Mouse (Mus musculus): ENCODE results near the gene Pclo. TPM values are rescaled to one million over a fixed set of nuclear protein-coding genes. Genes with fewer than 3 reads are reported as not detected.

Pclo gene
- polyA plus RNA-seq, 1 experiment, result 0.03 TPM

- TF ChIP-seq CTCF (IDR thresholded peaks at IDR 0.05; ENCODE audit: low read depth, low read length) (no peak), POLR2A (IDR thresholded peaks at IDR 0.05; ENCODE audit: borderline replicate concordance, low read depth, low read length) (no peak)
- Histone ChIP-seq H3K4me3 (ENCODE audit: insufficient read depth, low read length) (no peak overlapping the region), H3K4me1 (ENCODE audit: control insufficient read depth, insufficient read depth, low read length) (no peaks in the 10 kb centered on the region), H3K27ac (ENCODE audit: insufficient read depth, low read depth, low read length) (no peak overlapping the region)
These were observed 147.5 kb downstream of the Pclo start for GRCm38 (mm10) chr5:14662180-14662579.

GRCm38 (mm10) chr5:14662603-14663002 lies 147.9 kb downstream of the Pclo start:
- no peak overlapping the region for H3K4me3 ChIP-seq (ENCODE audit: insufficient read depth, low read length)
- TF ChIP-seq CTCF (IDR thresholded peaks at IDR 0.05; ENCODE audit: low read depth, low read length) (no peak), POLR2A (IDR thresholded peaks at IDR 0.05; ENCODE audit: borderline replicate concordance, low read depth, low read length) (no peak)
- H3K4me1 ChIP-seq (ENCODE audit: control insufficient read depth, insufficient read depth, low read length), result no peaks in the 10 kb centered on the region
- no peak overlapping the region for H3K27ac ChIP-seq (ENCODE audit: insufficient read depth, low read depth, low read length)

DNA sequence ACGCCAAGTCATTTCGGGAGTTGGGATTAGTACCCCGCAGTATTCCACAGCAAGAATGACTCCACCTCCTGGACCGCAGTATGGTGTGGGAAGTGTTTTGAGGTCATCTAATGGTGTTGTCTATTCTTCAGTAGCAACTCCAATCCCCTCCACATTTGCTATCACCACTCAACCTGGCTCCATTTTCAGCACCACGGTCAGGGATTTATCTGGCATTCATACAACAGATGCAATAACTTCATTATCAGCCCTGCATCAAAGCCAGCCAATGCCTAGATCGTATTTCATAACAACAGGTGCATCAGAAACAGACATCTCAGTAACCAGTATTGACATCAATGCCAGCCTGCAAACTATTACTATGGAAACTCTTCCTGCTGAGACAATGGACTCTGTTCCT lies 165.7 kb downstream of the Pclo start:
- TF ChIP-seq CTCF (IDR thresholded peaks at IDR 0.05; ENCODE audit: low read depth, low read length) (no peak), POLR2A (IDR thresholded peaks at IDR 0.05; ENCODE audit: borderline replicate concordance, low read depth, low read length) (no peak)
- no peak overlapping the region for H3K27ac ChIP-seq (ENCODE audit: insufficient read depth, low read depth, low read length)
- H3K4me1 ChIP-seq (ENCODE audit: control insufficient read depth, insufficient read depth, low read length), result no peaks in the 10 kb centered on the region
- H3K4me3 ChIP-seq (ENCODE audit: insufficient read depth, low read length), result no peak overlapping the region

- H3K4me3 ChIP-seq (ENCODE audit: insufficient read depth, low read length), result no peak overlapping the region
- H3K27ac ChIP-seq (ENCODE audit: insufficient read depth, low read depth, low read length), result no peak overlapping the region
- H3K4me1 ChIP-seq (ENCODE audit: control insufficient read depth, insufficient read depth, low read length), result no peaks in the 10 kb centered on the region
- TF ChIP-seq CTCF (IDR thresholded peaks at IDR 0.05; ENCODE audit: low read depth, low read length) (no peak), POLR2A (IDR thresholded peaks at IDR 0.05; ENCODE audit: borderline replicate concordance, low read depth, low read length) (no peak)
These were observed 177.3 kb downstream of the Pclo start for GRCm38 (mm10) chr5:14691995-14692394.

- Histone ChIP-seq H3K27ac (ENCODE audit: insufficient read depth, low read depth, low read length) (no peak overlapping the region), H3K4me1 (ENCODE audit: control insufficient read depth, insufficient read depth, low read length) (no peaks in the 10 kb centered on the region), H3K4me3 (ENCODE audit: insufficient read depth, low read length) (no peak overlapping the region)
- TF ChIP-seq POLR2A (IDR thresholded peaks at IDR 0.05; ENCODE audit: borderline replicate concordance, low read depth, low read length) (no peak), CTCF (IDR thresholded peaks at IDR 0.05; ENCODE audit: low read depth, low read length) (no peak)
These were observed 182.0 kb downstream of the Pclo start for GRCm38 (mm10) chr5:14696745-14697144.

DNA sequence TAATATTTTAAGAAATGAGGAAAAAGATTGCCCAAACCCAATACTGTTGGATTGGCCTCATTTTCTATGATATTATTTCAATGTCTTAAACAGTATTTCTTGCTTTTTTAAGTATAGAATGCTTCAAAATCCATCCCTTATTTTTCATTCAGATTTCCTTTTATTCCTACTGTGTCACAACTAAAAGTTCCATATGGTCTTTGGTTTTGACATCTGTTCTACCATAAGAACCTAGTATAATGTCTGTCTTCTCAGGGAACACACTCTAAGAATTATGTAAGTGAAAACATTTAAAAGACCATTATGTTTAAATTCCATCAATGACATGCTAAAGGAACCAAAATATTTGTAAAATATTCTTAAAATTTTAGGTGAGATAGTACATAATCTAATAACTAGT lies 186.2 kb downstream of the Pclo start:
- no peaks in the 10 kb centered on the region for H3K4me1 ChIP-seq (ENCODE audit: control insufficient read depth, insufficient read depth, low read length)
- TF ChIP-seq POLR2A (IDR thresholded peaks at IDR 0.05; ENCODE audit: borderline replicate concordance, low read depth, low read length) (no peak), CTCF (IDR thresholded peaks at IDR 0.05; ENCODE audit: low read depth, low read length) (no peak)
- H3K4me3 ChIP-seq (ENCODE audit: insufficient read depth, low read length), result no peak overlapping the region
- no peak overlapping the region for H3K27ac ChIP-seq (ENCODE audit: insufficient read depth, low read depth, low read length)

- TF ChIP-seq CTCF (IDR thresholded peaks at IDR 0.05; ENCODE audit: low read depth, low read length), result no peak
- TF ChIP-seq POLR2A (IDR thresholded peaks at IDR 0.05; ENCODE audit: borderline replicate concordance, low read depth, low read length), result no peak
- Histone ChIP-seq H3K4me1 (ENCODE audit: control insufficient read depth, insufficient read depth, low read length) (no peaks in the 10 kb centered on the region), H3K4me3 (ENCODE audit: insufficient read depth, low read length) (no peak overlapping the region), H3K27ac (ENCODE audit: insufficient read depth, low read depth, low read length) (no peak overlapping the region)
These were observed 190.7 kb downstream of the Pclo start for GRCm38 (mm10) chr5:14705423-14705822.

DNA sequence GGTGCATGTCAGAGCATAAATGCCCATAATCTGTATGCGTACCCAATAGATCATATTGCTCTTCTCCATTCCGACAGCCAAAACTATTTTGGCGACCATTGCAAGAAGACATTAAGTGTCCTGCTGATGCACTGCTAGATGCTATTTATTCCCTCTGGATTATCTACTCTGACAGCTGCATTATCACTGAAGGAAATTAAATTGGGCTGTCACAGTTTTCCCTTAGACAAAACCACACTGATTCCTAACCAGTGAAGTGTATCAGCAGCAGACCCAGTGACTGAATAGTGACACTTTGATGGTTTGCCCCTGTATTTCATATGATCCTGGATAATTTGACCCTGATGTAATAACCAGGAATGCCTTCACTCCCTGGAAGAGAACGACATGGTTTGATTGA lies 192.6 kb downstream of the Pclo start:
- H3K4me1 ChIP-seq (ENCODE audit: control insufficient read depth, insufficient read depth, low read length), result no peaks in the 10 kb centered on the region
- no peak for TF ChIP-seq CTCF (IDR thresholded peaks at IDR 0.05; ENCODE audit: low read depth, low read length)
- TF ChIP-seq POLR2A (IDR thresholded peaks at IDR 0.05; ENCODE audit: borderline replicate concordance, low read depth, low read length), result no peak
- H3K4me3 ChIP-seq (ENCODE audit: insufficient read depth, low read length), result no peak overlapping the region
- no peak overlapping the region for H3K27ac ChIP-seq (ENCODE audit: insufficient read depth, low read depth, low read length)

GRCm38 (mm10) chr5:14723576-14723975 lies 208.9 kb downstream of the Pclo start:
- Histone ChIP-seq H3K4me1 (ENCODE audit: control insufficient read depth, insufficient read depth, low read length) (no peaks in the 10 kb centered on the region), H3K4me3 (ENCODE audit: insufficient read depth, low read length) (no peak overlapping the region), H3K27ac (ENCODE audit: insufficient read depth, low read depth, low read length) (no peak overlapping the region)
- no peak for TF ChIP-seq CTCF (IDR thresholded peaks at IDR 0.05; ENCODE audit: low read depth, low read length)
- TF ChIP-seq POLR2A (IDR thresholded peaks at IDR 0.05; ENCODE audit: borderline replicate concordance, low read depth, low read length), result no peak

DNA sequence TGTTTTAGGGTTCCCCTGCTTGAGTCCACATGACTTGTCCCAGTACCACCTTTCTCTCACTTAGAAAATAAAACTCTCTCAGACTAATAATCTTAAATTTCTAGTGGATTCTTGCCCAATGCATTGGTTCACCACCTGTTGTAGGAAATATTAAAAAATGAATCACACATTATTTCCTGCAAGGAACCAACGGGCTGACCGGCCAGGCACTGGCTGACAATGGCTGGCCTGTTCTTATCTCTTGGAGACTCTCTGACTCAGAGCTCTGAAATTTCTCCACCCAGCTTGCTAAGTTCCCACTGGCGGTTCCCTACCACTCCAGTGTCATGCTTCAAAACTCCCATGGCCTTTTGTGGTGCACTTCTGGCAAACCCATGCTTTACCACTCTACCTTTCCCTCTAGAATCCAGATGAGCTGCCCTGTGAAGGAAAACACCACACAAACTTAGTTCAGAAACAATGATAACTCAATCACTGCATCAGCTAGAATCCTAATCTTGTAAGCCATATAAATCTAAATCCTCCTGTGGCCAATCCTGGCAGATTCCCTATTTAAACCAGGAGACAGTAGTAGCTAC lies 214.0 kb downstream of the Pclo start:
- TF ChIP-seq POLR2A (IDR thresholded peaks at IDR 0.05; ENCODE audit: borderline replicate concordance, low read depth, low read length) (no peak), CTCF (IDR thresholded peaks at IDR 0.05; ENCODE audit: low read depth, low read length) (no peak)
- H3K4me3 ChIP-seq (ENCODE audit: insufficient read depth, low read length), result no peak overlapping the region
- H3K4me1 ChIP-seq (ENCODE audit: control insufficient read depth, insufficient read depth, low read length), result no peaks in the 10 kb centered on the region
- H3K27ac ChIP-seq (ENCODE audit: insufficient read depth, low read depth, low read length), result no peak overlapping the region

DNA sequence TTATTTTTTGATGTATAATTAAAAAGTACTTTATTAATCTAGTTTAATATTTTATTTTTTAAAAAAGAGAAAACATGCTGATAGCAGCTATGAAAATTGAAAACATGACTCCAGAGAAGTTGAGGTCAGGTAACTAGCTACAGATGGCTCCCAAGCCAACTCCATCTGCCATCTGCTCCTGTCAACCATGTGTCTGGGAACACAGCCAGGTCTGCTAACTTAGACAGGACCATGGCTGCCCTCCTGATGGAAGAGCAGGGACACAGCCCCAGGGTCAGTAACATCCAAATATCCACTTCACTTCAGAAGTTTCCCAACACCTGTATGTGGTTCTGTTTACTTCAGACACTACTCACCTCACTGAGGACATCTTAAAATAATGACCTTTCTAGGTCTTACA lies 236.2 kb downstream of the Pclo start:
- TF ChIP-seq POLR2A (IDR thresholded peaks at IDR 0.05; ENCODE audit: borderline replicate concordance, low read depth, low read length) (no peak), CTCF (IDR thresholded peaks at IDR 0.05; ENCODE audit: low read depth, low read length) (no peak)
- no peaks in the 10 kb centered on the region for H3K4me1 ChIP-seq (ENCODE audit: control insufficient read depth, insufficient read depth, low read length)
- H3K4me3 ChIP-seq (ENCODE audit: insufficient read depth, low read length), result no peak overlapping the region
- no peak overlapping the region for H3K27ac ChIP-seq (ENCODE audit: insufficient read depth, low read depth, low read length)

Data from bone marrow macrophage, adult 2 months (primary cell).